Mouse (Mus musculus): ENCODE results near the gene Foxred1. TPM values are rescaled to one million over a fixed set of nuclear protein-coding genes. Genes with fewer than 3 reads are reported as not detected.

Foxred1 gene
- polyA plus RNA-seq, 2 experiments = 14.4 to 18.4 TPM

DNA sequence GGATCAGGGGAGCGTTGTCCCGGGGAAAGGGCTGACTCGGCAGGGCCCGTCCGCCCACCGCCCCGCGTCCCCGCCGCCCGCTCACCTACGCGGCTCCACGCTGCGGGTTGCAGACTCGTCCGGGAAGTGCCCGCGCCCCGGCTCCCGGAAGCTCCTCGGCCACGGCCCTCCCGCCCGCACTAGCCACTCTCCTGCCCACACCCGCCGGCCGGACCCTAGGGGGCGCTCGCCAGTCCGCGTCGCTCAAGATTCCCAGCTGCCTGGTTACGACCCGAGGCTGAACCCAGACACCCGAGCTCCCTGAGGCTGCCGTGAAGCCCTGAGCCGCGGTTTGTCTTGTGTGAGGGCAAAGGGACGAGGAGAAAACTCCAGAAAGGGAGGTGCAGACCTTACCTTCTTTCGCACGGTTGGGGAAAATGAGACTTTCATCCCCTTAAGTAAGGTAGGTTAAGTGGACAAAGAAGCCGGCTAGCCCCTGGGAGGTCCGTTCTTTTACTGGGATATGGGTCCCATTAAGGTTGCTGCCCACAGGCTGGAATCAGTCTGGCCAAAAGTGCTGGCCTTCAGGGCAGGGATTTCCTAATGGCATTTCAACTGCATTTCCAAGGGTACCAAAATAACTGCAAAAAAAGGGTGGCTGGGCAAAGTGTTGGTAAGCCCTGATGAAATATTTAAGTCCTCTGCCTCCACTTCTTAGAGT is 10.9 kb downstream of the Foxred1 start, which contains the start of the genes Srpr and Tirap:
TSS of gene Srpr (plus strand) at position 404 of the 700 bp plus-strand sequence.
TSS of gene Tirap (minus strand) at position 520 of the 700 bp plus-strand sequence.
- peak within 1 kb of the TSS; percentile 85 for H3K4me2 ChIP-seq (ENCODE audit: low read depth)
- WGBS (ENCODE audit: insufficient replicate concordance) = under 1% methylated on average over 44 of the region's 44 CpGs
- no peaks in the 10 kb centered on the region for H3K36me3 ChIP-seq (replicated peaks; ENCODE audit: control insufficient read depth, insufficient read depth, low read depth)
- H3K9ac ChIP-seq (replicated peaks) = peak within 1 kb of the TSS; percentile 74
- TF ChIP-seq EP300 (IDR thresholded peaks at IDR 0.05; ENCODE audit: low read depth) = no peak
- TF ChIP-seq CTCF (IDR thresholded peaks at IDR 0.05; ENCODE audit: low read depth) = peak; percentile 94
- H3K4me1 ChIP-seq (replicated peaks; ENCODE audit: control insufficient read depth in 2 of 2, insufficient read depth in 2 of 2, low read length in 1 of 2) = peaks cover 8 to 21% of the 10 kb centered on the region in 2 experiments; a peak in 3 of 4 replicates
- H3K27me3 ChIP-seq (ENCODE audit: control insufficient read depth, insufficient read depth, low read length) = no peaks in the 10 kb centered on the region
- DNase-seq (ENCODE audit: low read depth in 3 of 3, low spot score in 3 of 3) = peak; percentile 65 to 76 (median 66)
- H3K9me3 ChIP-seq (ENCODE audit: control insufficient read depth, low read length) = no peaks in the 10 kb centered on the region
- H3K27ac ChIP-seq = peak within 1 kb of the TSS; percentile 70
- peak; percentile 89 for ATAC-seq (ENCODE audit: insufficient read depth)
- H3K4me3 ChIP-seq (ENCODE audit: insufficient read depth in 1 of 2, low read depth in 2 of 2, low read length in 2 of 2) = peak within 1 kb of the TSS; percentile 63 to 85

GRCm38 (mm10) chr9:35198945-35199771 is 11.7 kb downstream of the Foxred1 start:
- WGBS (ENCODE audit: insufficient replicate concordance) = 18% methylated on average over 18 of the region's 18 CpGs
- ATAC-seq (ENCODE audit: insufficient read depth) (peak; percentile 44), DNase-seq (ENCODE audit: low read depth in 3 of 3, low spot score in 3 of 3) (no peak)
- TF ChIP-seq EP300 (IDR thresholded peaks at IDR 0.05; ENCODE audit: low read depth) = no peak
- Histone ChIP-seq H3K27ac (no peak overlapping the region; the same call in 1 of the 2 replicates), H3K4me3 (ENCODE audit: insufficient read depth in 1 of 2, low read depth in 2 of 2, low read length in 2 of 2) (peak overlapping the region; percentile 63 to 85), H3K4me1 (replicated peaks; ENCODE audit: control insufficient read depth in 2 of 2, insufficient read depth in 2 of 2, low read length in 1 of 2) (peaks cover 8 to 21% of the 10 kb centered on the region in 2 experiments; a peak in 3 of 4 replicates), H3K27me3 (ENCODE audit: control insufficient read depth, insufficient read depth, low read length) (no peaks in the 10 kb centered on the region), H3K36me3 (replicated peaks; ENCODE audit: control insufficient read depth, insufficient read depth, low read depth) (no peaks in the 10 kb centered on the region), H3K9me3 (ENCODE audit: control insufficient read depth, low read length) (no peaks in the 10 kb centered on the region), H3K4me2 (ENCODE audit: low read depth) (peak overlapping the region; percentile 85), H3K9ac (replicated peaks) (peak overlapping the region; percentile 74)

DNA sequence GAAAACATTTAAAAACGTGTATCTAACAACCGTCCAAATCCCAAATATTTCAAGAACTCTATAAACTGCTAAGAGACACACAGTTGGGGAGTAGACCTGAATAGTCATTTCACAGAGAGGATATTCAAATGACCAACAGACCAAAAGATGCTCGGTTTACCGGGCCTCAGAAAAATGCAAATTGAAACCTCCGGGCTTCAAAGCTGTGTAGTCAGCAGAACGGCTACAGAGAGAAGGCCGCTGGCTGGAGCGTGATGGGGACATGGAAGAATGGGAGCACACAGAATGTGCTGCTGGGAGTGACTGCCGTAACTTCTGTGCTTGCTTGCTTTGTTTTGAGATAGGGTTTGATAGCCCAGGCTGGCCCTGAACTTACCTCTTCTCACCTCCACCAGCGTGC is 12.5 kb downstream of the Foxred1 start:
- Histone ChIP-seq H3K4me2 (ENCODE audit: low read depth) (peak overlapping the region; percentile 85; the same call in 1 of the 2 replicates), H3K36me3 (replicated peaks; ENCODE audit: control insufficient read depth, insufficient read depth, low read depth) (no peaks in the 10 kb centered on the region), H3K27me3 (ENCODE audit: control insufficient read depth, insufficient read depth, low read length) (no peaks in the 10 kb centered on the region), H3K4me1 (replicated peaks; ENCODE audit: control insufficient read depth in 2 of 2, insufficient read depth in 2 of 2, low read length in 1 of 2) (peaks cover 7 to 18% of the 10 kb centered on the region in 2 experiments; a peak in 3 of 4 replicates), H3K9ac (replicated peaks) (no peak overlapping the region), H3K9me3 (ENCODE audit: control insufficient read depth, low read length) (no peaks in the 10 kb centered on the region), H3K27ac (no peak overlapping the region), H3K4me3 (ENCODE audit: insufficient read depth in 1 of 2, low read depth in 2 of 2, low read length in 2 of 2) (no peak overlapping the region)
- 75% methylated on average over 10 of the region's 10 CpGs for WGBS (ENCODE audit: insufficient replicate concordance)
- DNase-seq (ENCODE audit: low read depth in 3 of 3, low spot score in 3 of 3) (no peak), ATAC-seq (ENCODE audit: insufficient read depth) (no peak)
- TF ChIP-seq CTCF (IDR thresholded peaks at IDR 0.05; ENCODE audit: low read depth) = no peak

- Histone ChIP-seq H3K4me3 (ENCODE audit: insufficient read depth in 1 of 2, low read depth in 2 of 2, low read length in 2 of 2) (no peak overlapping the region), H3K9ac (replicated peaks) (no peak overlapping the region), H3K36me3 (replicated peaks; ENCODE audit: control insufficient read depth, insufficient read depth, low read depth) (no peaks in the 10 kb centered on the region), H3K9me3 (ENCODE audit: control insufficient read depth, low read length) (no peaks in the 10 kb centered on the region), H3K27me3 (ENCODE audit: control insufficient read depth, insufficient read depth, low read length) (no peaks in the 10 kb centered on the region), H3K27ac (no peak overlapping the region), H3K4me1 (replicated peaks; ENCODE audit: control insufficient read depth in 2 of 2, insufficient read depth in 2 of 2, low read length in 1 of 2) (peaks cover 6 to 14% of the 10 kb centered on the region in 2 experiments; a peak in 3 of 4 replicates), H3K4me2 (ENCODE audit: low read depth) (no peak overlapping the region)
- 74% methylated on average over 3 of the region's 3 CpGs for WGBS (ENCODE audit: insufficient replicate concordance)
- TF ChIP-seq CTCF (IDR thresholded peaks at IDR 0.05; ENCODE audit: low read depth) (no peak), EP300 (IDR thresholded peaks at IDR 0.05; ENCODE audit: low read depth) (no peak)
- DNase-seq (ENCODE audit: low read depth in 3 of 3, low spot score in 3 of 3) (no peak), ATAC-seq (ENCODE audit: insufficient read depth) (no peak)
These were observed 13.2 kb downstream of the Foxred1 start for GRCm38 (mm10) chr9:35197625-35198024.

GRCm38 (mm10) chr9:35194048-35194447 is 16.8 kb downstream of the Foxred1 start:
- ATAC-seq (ENCODE audit: insufficient read depth) (no peak), DNase-seq (ENCODE audit: low read depth in 3 of 3, low spot score in 3 of 3) (no peak)
- Histone ChIP-seq H3K4me2 (ENCODE audit: low read depth) (no peak overlapping the region), H3K9me3 (ENCODE audit: control insufficient read depth, low read length) (no peaks in the 10 kb centered on the region), H3K4me3 (ENCODE audit: insufficient read depth in 1 of 2, low read depth in 2 of 2, low read length in 2 of 2) (no peak overlapping the region), H3K36me3 (replicated peaks; ENCODE audit: control insufficient read depth, insufficient read depth, low read depth) (no peaks in the 10 kb centered on the region; the same call in 1 of the 2 replicates), H3K27ac (no peak overlapping the region), H3K27me3 (ENCODE audit: control insufficient read depth, insufficient read depth, low read length) (no peaks in the 10 kb centered on the region), H3K9ac (replicated peaks) (no peak overlapping the region), H3K4me1 (replicated peaks; ENCODE audit: control insufficient read depth in 2 of 2, insufficient read depth in 2 of 2, low read length in 1 of 2) (peaks cover 0 to 2% of the 10 kb centered on the region in 2 experiments; a peak in 1 of 4 replicates)
- TF ChIP-seq CTCF (IDR thresholded peaks at IDR 0.05; ENCODE audit: low read depth) (no peak), EP300 (IDR thresholded peaks at IDR 0.05; ENCODE audit: low read depth) (no peak)
- WGBS (ENCODE audit: insufficient replicate concordance) = 54% methylated on average over 3 of the region's 3 CpGs

Data from liver, embryonic 14.5 days (tissue).